Mouse (Mus musculus) frontal cortex, postnatal 36 days (tissue): ENCODE data around the gene Ube2v1.
A peak's percentile ranks its signal among the peaks of the same experiment; 100 is the strongest.

Source experiments
- DNase-seq, 2 experiments: peaks; one replicate each; pipeline ENCODE4 v3.0.0; 2022; ENCODE audit warnings: low spot score in 2 of 2

Gene Ube2v1

DNA sequence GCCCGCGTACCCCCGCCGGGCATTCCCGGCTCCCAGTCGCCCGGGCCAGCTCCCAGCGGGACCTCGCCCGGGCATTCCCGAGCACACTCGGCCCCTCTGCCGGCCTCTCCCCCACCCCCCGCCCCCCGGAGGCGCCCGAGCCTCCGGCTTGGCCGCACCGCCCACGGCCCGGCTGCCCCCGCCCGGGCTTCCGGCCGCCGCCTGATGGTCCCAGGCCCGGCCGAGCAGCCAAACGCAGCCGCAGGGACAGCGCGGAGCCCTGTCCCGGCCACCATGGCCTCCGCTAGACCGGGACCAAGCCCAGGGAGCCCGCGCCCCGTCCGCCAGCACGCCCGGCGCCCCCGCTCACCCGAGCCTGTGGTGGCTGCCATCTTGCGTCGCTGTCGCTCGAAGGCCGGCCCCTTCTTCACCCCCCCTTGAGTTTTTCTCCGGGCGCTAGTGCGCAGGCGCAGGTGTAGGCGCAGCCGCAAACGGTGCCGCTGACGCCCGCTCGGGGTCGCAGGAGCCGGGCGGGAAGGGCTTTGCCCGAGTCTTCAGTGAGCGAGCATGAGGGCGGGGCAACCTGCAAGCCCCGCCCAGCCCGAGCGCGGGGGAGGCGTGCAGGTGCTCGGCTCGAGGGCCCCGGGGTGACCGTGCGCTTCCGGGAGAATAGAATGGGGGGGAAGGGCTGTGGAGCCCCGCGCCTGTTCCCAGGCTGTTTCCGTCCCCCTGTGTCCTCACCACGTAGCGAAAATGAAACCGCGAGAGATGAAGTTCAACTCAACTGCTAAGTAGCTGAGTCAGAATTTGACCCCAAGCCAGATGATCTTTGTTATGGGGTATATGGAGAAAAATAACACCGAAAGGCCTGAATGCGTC, at the start of gene Ube2v1:
Gene Ube2v1, minus strand, starts transcription at position 505 of the 858 bp plus-strand sequence.
- DNase-seq, result peak; percentile 97

DNA sequence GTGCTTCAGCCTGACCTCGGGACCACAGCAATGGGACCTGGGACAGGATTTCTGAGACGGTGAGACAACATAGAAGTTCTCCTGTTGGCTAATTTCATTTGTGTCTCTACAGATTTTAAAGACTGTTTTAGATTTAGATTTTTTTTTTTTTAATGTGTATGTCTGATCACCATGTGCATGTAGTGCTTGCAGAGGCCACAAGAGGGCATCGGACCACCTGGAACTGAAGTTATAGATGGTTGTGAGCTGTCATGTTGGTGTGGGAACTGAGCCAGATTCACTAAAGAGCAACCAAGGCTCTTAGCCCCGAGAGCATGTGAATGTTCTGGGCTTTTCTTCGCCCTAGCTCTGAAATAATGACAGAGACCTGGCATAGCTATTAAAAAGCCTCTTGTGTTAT, 48.8 kb upstream of the Ube2v1 start:
- no peak for DNase-seq

DNA sequence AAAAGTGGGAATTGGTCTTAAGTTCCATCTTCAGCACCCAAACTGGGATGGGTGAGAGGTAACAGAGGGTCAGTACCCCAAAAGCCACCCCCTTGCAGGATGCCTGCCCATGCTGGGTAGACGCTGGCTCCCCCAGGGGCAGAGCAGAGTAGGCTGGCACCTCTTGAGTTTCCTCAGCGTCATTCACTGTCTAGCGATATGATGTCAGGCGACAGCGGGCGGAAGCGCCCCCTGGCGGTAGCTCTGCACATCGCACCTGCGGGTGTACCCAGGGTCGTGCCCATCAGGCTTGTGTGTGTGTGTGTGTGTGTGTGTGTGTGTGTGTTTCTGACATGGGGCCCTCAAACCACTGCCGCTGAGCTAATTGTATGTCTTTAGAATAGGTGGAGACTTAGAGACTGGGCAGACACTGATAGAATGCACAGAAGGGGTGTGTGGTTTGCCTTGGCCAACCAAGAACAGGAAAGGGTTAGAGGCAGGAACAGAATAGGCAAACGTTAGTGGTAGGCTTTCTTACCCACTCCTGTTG, 48.1 kb upstream of the Ube2v1 start:
- peak; percentile 75 to 79 for DNase-seq

DNA sequence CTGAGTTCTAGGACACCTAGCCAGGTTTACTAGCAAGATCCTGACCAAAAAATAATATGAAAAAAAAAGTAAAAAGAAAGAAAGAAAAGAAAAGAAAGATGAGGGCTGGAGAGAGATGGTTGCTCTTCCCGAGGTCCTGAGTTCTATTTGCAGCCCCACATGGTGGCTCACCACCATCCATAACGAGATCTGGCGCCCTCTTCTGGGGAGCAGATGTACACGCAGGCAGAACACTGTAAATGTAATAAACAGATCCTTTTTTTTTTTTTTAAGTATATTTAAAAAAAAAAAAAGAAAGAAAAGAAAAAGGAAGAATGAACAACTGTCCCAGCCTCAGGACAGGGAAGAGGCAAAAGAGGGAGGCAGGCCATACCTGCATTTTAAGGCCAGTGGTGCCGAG, 46.7 kb upstream of the Ube2v1 start:
- no peak for DNase-seq

DNA sequence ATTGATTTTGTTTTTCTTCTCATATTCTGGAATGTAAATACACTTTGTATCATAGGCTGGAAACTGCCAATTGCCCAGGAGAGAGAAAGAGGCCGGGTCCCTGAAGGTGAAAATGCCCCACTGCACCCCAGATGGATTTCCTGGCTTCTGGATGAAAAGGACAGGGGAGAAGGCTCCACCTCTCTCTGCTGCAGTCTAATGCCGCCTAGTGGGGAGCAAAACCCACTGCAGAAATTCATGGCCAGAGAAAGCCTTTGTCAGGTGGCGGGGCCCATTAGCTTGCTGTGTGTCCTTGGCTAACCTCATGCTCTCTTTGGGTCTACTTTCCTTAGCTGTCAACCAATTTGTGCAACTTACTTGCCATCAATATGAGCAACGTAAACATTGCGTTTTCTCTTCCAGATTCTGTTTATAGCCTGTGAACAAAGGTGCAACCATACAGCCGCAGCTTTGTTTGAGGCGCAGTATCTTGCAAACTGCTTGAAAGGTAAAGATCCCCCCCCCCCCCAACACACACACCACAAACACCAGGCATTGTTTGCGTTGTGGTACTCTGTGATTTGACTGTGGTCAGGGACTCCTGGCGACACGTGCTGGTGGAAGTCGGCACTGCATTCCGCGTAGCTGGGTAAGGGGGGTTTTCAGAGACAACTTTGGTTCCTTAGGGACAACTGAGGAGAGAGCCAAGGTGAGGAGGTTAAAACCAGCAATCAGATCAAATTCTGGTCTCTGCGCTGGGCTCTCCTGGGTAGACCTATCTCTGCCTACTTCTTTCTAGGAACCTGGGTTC, 43.4 kb upstream of the Ube2v1 start:
- DNase-seq, result no peak

DNA sequence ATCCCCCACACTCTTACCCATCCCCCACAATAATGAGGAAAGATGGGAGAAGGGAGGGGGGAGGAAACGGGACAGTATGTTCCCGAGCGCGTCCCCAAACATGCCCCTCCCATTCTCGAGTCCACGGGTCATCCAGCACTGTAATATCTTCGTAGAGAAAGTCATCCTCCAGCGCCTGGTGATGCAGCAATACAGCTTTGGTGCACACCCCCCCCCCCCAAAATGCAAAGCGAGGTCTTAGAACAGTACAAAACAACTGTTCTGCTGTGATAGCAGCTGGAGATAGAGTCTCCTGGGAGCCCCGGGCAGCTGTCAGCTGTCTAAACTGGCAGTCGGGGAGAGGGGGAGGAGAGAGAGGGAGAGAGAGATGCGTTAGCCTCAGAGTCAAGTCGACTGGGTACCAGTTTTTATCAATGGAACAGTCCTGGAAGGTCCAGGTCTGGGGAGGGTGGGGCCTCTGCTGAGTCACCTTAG, 40.4 kb upstream of the Ube2v1 start:
- no peak for DNase-seq

DNA sequence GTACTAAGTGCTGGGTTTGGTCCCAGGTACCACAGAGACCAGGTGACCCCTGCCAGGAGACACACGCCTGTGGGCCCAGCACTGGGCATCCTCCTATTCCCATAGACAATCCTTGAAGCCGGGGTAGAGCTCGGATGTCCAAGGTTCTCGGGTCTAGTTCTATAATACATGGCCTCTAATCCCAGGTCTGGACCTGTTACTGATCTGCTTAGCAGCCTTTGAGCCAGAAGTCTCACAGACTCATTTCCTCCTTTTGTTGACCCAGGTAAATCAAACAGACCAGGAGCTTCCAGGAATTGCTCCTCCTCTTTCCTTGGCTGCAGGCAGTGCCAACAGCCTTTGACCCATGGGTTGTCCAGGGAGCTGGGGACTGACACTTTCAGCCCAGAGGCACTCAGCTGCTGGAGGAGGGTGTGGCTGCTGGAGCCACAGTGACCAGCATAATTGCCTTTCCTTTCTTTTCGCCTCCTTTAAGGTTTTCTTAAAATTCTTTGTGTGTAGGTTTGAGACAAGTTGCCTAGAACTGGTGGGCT, 39.3 kb upstream of the Ube2v1 start:
- no peak for DNase-seq

DNA sequence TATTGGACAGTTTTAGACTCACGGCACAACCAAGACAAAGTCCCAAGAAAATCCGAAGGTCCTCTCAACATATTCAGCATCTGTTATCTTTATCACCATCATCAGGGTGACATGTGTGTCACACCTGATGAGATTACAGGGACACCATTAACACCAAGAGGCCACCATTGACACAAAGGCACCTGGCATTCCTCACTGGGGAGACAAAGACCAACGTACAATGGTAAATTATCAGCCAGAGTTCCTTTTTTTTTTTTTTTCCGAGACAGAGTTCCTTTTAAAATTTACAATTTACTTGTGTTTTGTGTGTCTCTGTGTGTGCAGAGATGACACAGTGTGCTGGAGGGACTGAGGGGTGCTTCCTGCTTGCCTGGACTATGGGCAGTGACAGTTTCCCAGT, 37.5 kb upstream of the Ube2v1 start:
- no peak for DNase-seq

DNA sequence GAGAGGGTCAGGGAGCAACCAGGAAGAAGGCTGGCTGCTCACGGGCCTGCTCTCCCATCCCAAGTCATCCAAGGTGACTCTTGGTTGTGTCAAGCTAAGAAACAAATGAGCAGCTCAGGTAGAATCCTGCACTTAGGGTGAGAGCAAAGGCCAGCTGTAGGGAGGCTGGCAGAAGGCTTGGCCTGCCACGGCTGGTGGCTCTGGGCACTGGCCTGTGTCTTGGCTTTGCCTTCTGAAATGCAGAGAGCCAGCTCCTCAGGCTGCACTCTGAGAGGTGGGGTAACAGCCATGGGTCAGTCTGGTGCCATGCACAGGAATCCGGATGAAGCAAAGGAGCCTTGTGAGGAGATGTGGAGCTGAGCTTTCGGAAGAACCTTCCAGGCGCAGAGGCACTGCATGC, 36.5 kb upstream of the Ube2v1 start:
- no peak for DNase-seq

DNA sequence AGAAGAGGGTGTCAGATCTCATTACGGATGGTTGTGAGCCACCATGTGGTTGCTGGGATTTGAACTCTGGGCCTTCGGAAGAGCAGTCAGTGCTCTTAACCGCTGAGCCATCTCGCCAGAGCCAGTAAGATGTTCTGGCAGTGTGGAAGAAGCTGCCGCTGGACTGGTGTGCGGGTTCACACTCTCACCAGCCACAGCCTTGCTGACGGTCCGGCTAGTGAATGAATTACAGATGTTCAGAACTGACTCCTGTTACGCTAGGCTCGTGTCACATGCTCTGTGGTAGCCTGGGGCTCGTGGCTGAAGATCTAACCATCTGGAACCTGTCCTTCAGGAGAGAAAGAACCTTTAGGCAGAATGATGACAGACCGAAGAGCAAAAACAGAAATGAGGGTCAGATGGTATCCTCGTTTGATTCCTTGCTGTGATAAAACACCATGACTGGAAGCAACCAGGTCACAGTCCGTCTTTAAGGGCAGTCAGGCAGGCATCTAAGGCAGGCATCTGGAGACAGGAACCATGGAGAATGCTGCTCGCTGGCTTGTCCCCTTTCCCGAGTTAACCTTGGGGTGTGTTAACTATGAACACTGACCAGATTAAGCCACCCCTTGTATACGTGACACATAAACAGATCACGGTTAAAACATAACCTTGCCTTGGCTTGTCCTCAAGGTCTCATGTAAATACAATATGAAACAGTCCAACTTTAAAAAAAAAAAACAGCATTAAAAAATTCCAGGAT, 34.2 kb upstream of the Ube2v1 start:
- no peak for DNase-seq

DNA sequence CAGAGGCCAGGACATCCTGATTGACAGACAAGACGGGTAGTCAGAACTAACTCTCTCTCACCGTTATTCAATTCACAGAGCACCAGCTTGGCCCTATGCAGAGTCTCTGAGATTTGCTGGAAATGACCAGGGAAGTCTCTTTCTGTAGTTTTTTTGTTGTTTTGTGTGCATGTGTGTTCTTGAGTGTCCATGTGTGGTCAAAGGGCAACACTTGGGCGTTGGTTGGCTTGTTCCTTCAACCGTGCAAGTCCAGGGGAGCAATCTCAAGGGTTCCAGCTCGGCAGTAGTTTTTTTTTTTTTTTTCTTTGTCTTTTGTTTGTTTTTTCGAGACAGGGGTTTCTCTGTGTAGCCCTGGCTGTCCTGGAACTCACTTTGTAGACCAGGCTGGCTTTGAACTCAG, 30.8 kb upstream of the Ube2v1 start:
- no peak for DNase-seq

DNA sequence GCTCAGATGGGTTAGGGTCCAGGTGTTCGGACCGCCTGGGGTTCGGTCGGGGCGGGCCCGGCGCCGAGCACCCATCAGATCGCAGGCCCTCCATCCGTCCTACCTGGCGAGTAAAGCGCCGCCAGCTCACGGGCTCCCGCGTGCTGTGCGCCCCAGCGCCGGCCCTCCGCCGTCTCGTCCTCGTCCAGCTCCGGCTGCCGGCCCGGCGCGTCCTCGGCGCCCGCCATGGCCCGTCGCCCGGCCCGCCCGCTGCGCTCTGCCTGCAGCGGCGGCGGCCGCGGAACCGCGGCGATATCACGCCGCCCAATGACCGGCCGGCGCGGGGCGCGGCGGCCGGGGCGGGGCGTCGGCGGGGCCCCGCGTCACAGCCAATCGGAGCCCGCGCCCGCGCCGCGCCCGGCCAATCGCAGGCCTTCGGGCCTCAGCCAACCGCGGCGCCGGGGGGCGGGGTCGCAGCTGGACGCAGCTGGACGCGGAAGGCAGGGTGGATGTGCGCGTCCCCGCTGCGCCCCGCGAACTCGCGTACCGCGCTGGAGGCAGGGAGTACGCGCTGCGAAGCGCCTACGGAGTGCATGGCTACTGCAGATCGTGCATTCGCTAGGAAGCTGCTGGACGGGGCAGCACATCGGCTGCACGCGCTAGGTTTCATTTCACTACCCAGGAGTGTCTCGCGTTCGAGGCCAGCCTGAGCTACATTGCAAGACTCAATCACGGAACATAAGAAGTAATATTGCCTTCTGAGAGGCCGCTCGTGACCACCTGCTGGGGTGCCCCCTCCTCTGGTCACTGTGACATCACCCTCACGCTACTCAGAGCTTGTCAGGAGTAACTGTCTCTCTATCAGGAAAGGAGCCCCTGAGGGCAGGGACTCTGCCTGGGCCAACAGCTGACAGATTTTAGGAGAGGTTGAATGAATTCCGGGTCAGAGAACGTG, 29.6 kb upstream of the Ube2v1 start, which contains the start of gene Gm20431:
Gene Gm20431, minus strand, starts transcription at position 227 of the 934 bp plus-strand sequence.
- DNase-seq, result peak; percentile 89 to 94

DNA sequence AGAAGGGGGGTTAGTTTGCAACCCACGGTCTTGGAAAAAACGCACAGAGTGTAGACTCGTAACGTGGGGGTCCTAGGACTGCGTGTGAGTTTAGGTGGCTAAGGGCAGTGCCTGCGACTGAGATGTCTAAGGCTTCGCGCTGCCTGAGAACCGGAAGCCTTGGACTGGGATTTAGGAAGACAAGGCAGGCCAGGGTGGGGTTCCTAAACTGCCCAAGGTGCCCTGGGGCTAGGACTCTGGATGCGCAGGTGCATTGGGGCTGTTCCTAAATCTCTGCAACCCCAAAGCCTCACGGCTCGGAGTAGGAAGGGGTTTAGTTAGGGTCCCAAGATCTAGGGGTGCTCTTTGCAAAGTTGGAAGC, 28.7 kb upstream of the Ube2v1 start:
- no peak for DNase-seq

DNA sequence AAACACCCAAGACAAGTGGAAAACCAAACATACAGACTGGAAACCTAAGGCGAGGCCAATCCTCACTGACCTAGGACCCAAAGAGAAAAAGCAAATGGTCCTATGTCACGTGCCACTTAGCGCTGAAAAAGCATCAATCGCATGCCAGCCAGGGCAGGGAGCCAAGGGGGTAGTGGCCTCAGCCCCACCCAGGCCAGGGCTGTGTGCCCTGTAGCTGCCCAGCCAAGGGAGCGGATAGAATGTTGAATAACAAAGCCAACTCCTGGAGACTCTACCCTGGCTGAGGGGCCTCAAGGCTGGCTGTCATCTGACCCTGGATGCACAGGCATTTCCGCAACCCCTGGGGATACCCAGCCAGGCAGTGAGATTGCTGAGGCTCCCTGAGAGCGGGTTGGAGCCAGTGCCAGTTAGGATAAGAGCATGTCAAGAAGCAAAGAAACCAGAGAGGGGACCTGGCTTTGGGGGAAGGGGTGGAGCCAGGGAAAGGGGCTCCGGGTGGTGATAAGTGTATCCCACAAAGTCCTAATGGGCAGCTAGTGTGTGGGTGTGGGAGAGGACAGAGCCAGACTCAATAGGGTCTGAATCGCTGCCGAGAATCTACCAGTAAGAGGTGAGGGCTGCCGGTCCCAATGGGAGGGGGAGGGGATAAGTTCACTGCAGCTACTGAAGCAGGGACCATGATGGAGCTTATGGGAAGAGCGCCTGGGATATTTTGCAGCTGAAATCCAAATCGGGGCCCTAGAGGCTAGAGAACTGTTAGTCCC, 28.1 kb upstream of the Ube2v1 start:
- DNase-seq, result peak; percentile 29 to 57

DNA sequence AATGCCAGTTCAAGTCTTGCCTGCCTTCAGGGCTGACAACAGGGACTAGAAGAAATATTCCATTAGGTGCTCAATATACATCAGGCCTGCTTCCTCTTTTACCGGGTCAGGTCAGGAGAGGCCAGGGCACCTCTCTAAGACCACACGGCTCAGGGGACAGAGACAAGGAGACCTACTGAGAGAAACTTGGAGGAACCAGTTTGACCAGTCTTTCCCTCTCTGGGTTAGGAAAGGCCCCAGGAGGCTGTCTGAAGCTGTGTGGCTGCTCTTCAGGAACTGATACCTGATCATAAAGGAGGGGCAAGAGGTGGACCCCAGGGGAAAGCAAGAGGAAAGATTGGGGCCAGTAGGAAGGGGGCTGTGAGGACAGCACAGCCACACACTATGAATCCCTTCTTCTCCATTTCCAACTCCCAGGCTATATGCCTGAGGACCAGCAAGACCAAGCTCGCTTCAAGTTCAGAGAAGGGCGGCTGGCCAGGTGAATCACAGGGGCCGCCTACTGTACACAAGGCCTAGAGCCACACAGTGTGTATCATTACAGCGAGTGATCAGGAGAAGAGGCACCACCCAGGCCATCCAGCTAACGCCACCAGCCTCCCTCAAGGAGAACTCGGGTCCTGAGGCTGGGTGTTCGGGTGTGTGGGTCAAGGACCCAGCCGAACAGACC, 27.4 kb upstream of the Ube2v1 start:
- no peak for DNase-seq

DNA sequence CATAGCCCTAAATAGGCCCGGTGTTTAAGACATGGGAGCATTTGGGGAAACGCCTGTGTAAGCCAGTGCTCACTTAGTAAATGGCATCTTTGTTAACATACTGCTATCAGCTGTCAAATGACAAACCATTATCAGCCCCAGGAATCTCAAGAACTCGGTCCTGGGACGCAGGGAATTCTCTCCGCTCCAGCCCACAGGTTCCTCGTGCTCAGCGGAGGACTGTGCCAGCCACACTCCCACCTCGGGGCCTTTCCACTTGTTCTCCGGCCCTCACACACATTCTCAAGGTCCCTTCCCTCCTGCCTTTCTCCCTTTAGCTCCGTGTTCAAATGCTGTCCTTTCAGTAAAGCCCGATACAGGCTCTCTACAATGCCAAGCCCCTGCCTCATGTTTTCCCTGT, 26.8 kb upstream of the Ube2v1 start:
- no peak for DNase-seq

DNA sequence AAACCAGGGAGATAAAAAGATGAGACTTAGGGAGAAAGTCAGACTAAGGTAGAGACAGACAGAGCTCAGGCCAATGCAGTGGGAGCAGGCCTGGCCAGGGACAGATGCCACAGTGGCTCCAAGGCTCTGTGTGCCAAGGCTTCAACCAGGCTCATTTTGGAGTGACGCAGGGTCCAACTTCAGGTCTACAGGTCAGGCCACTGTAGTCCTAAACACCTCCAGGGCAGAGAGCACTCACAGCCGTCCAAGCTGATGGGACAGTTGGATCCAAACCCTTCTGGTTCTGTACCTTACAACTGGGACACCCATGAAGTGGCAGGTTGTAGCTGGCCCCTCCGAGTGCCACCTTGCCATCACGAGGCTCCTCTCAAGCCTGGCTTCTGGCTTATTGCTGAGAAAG, 26.1 kb upstream of the Ube2v1 start:
- no peak for DNase-seq

DNA sequence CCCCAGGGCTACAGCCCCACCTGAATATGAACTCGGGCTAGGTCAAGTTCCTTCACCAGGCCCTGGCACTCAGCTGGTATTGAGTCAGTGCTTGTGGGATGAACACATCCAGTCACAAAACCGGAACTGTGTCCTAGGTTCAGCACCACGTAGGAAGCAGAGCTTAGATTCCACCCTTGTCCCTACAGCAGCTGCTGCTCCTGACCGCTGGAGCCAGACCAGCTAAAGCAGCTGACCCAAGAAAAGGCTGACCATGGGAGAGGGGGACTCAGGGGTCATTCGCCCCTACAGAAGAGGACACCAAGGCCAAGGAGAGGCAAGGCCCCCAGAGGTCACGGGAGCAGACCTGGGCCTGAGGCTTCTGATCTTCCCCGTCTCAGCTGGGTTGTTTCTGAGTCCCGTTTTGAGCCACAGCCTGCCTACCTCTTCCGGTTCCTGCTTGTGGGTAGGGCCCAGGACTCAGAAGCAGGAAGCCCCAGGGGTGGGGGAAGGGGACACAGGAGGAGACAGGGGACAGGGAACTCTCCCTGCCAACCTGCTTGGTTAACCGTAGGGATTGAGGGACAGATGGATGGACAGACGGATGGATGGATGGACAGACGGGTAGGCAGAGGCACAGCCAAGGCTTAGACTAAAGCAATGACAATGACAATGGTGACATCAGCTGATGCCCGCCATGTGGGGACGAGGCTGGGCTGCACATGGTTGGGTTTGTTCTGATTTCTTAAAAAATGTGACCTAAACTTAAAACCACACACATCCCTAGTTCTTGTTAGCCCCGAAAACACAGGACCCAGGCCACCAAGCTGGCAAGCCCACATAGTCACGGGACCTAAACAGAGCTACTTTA, 25.0 kb upstream of the Ube2v1 start:
- DNase-seq, result no peak
